ENCODE assay signal across 16 mouse cellular contexts in the genomic region with DNA sequence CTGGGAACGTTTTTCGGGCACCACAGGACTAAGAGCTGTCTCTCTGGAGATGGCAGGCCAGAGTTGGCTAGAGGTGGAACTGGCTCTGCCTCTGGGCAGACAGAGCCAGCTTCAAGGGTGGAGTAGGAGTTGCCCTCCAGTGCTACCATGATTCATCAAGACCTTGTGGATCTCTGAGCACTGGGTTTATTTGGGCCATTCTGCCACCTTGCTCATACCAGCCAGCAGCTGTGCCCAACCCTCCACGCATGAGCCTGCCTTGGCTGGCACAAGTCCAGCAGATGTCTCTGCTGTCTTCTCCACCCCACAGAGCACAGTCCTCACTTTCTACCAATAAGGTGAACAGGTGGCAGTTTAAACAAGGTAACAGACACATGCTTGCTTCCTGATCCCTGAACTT. TPM values are rescaled to one million over a fixed set of nuclear protein-coding genes. Genes with fewer than 3 reads are reported as not detected.
DNase-seq lines count a peak whose midpoint lies in the region; ATAC-seq and TF ChIP-seq lines count a peak whose summit lies in the region.
"Had no signal": no experiment of that assay in that cellular context is flagged by ENCODE, and none has a peak within 500 bp of the region (broad histone marks: within the 10 kb centered on the region; RNA-seq: fewer than 3 reads in every experiment).

No protein-coding gene starts in this region.

- H3K4me2 ChIP-seq in heart, embryonic 12.5 days, result no peak overlapping the region
- no peak overlapping the region for H3K4me2 ChIP-seq in liver, embryonic 12.5 days
- H3K4me2 ChIP-seq in myocyte (ENCODE audit: low read depth), result peak overlapping the region; percentile 2
- H3K4me2 ChIP-seq: forebrain, embryonic 12.5 days; hindbrain, embryonic 13.5 days; kidney, embryonic 15.5 days; midbrain, embryonic 13.5 days had no signal

- H3K4me1 ChIP-seq in heart, embryonic 12.5 days (replicated peaks), result peaks cover 16% of the 10 kb centered on the region
- H3K4me1 ChIP-seq in liver, embryonic 12.5 days, result peaks cover 37% of the 10 kb centered on the region
- H3K4me1 ChIP-seq: forebrain, embryonic 12.5 days; hindbrain, embryonic 13.5 days; kidney, embryonic 15.5 days; midbrain, embryonic 13.5 days had no signal

- no peak overlapping the region for H3K4me3 ChIP-seq in heart, embryonic 12.5 days
- H3K4me3 ChIP-seq in liver, embryonic 12.5 days, result no peak overlapping the region
- H3K4me3 ChIP-seq in myocyte, result no peak overlapping the region
- H3K4me3 ChIP-seq: forebrain, embryonic 12.5 days; hindbrain, embryonic 13.5 days; kidney, embryonic 15.5 days; midbrain, embryonic 13.5 days had no signal

- no peaks in the 10 kb centered on the region for H3K79me2 ChIP-seq in myocyte (ENCODE audit: control insufficient read depth, insufficient read depth)

- no peak for DNase-seq in heart, postnatal 36 days
- DNase-seq in adrenal gland, postnatal 10 days, result peak; percentile 67
- DNase-seq in left cerebral cortex, postnatal 25 days (ENCODE audit: low spot score in 2 of 2), result no peak
- DNase-seq in lung, postnatal 4 days, result no peak
- DNase-seq: cerebellum, adult 8-10 months; layer of hippocampus, postnatal 36 days; lung, adult 2 months; lung, postnatal 36 days; right cerebral cortex, adult 18-20 months had no signal

- no peak overlapping the region for H3ac ChIP-seq in myocyte (ENCODE audit: control insufficient read depth, insufficient read length)

- no peak overlapping the region for H3K9ac ChIP-seq in heart, embryonic 12.5 days
- peak overlapping the region; percentile 24; the same call in 1 of the 2 replicates for H3K9ac ChIP-seq in liver, embryonic 12.5 days
- H3K9ac ChIP-seq: forebrain, embryonic 12.5 days; hindbrain, embryonic 13.5 days; kidney, embryonic 15.5 days; midbrain, embryonic 13.5 days had no signal

- ATAC-seq in heart, embryonic 12.5 days (ENCODE audit: insufficient number of reproducible peaks, low FRiP score), result 0 out of 2 replicates have a peak, but pooled peaks have one; percentile 15
- ATAC-seq in liver, embryonic 12.5 days, result peak; percentile 33; the same call in 1 of the 2 replicates
- ATAC-seq: midbrain, embryonic 13.5 days had no signal

- H3K9me3 ChIP-seq in heart, embryonic 12.5 days (replicated peaks), result no peaks in the 10 kb centered on the region
- H3K9me3 ChIP-seq in liver, embryonic 12.5 days (replicated peaks), result no peaks in the 10 kb centered on the region
- H3K9me3 ChIP-seq: forebrain, embryonic 12.5 days; hindbrain, embryonic 13.5 days; kidney, embryonic 15.5 days; midbrain, embryonic 13.5 days had no signal

- TF ChIP-seq POLR2A in myocyte (IDR thresholded peaks at IDR 0.05; ENCODE audit: insufficient read length, low read depth), result no peak

- peaks cover 4% of the 10 kb centered on the region for H3K36me3 ChIP-seq in heart, embryonic 12.5 days
- peaks cover 56% of the 10 kb centered on the region for H3K36me3 ChIP-seq in liver, embryonic 12.5 days
- no peaks in the 10 kb centered on the region for H3K36me3 ChIP-seq in myocyte (ENCODE audit: control insufficient read depth, insufficient read depth)
- H3K36me3 ChIP-seq: kidney, embryonic 15.5 days had no signal

- no peak overlapping the region for H3K27ac ChIP-seq in heart, embryonic 12.5 days (ENCODE audit: poor library complexity, severe bottlenecking)
- H3K27ac ChIP-seq in liver, embryonic 12.5 days, result peak overlapping the region; percentile 51
- H3K27ac ChIP-seq: forebrain, embryonic 12.5 days; hindbrain, embryonic 13.5 days; kidney, embryonic 15.5 days; midbrain, embryonic 13.5 days had no signal

- 68% methylated on average over 3 of the region's 3 CpGs for WGBS in heart, embryonic 12.5 days
- WGBS in liver, embryonic 12.5 days (ENCODE audit: insufficient replicate concordance), result 69% methylated on average over 3 of the region's 3 CpGs

- no peaks in the 10 kb centered on the region for H3K27me3 ChIP-seq in heart, embryonic 12.5 days (replicated peaks)
- H3K27me3 ChIP-seq in liver, embryonic 12.5 days (replicated peaks), result no peaks in the 10 kb centered on the region
- no peaks in the 10 kb centered on the region for H3K27me3 ChIP-seq in myocyte (ENCODE audit: control insufficient read depth, insufficient read depth, insufficient read length)
- H3K27me3 ChIP-seq: forebrain, embryonic 12.5 days; hindbrain, embryonic 13.5 days; kidney, embryonic 15.5 days; midbrain, embryonic 13.5 days had no signal

- intact Hi-C loops in heart, postnatal 36 days (cut with DNase I), result no loop called here
- intact Hi-C loops in left cerebral cortex, postnatal 25 days (cut with DNase I), result no loop called here

TF ChIP-seq in myocyte, 11 proteins besides CTCF, POLR2A, EP300 and RAD21:
- TF ChIP-seq POLR2AphosphoS2 (IDR thresholded peaks at IDR 0.05; ENCODE audit: insufficient read length, low read depth) (no peak), MYOD1 (IDR thresholded peaks at IDR 0.05; ENCODE audit: control insufficient read depth in 1 of 3, insufficient read length in 2 of 3, low read depth in 2 of 3) (peak in 1 of 3 experiments; percentile 29), CEBPB (IDR thresholded peaks at IDR 0.05; ENCODE audit: insufficient read depth, poor library complexity, severe bottlenecking) (no peak), TCF3 (IDR thresholded peaks at IDR 0.05; ENCODE audit: insufficient read length, low read depth) (no peak), REST (IDR thresholded peaks at IDR 0.05; ENCODE audit: insufficient read depth, insufficient read length) (no peak), TCF12 (IDR thresholded peaks at IDR 0.05; ENCODE audit: insufficient read depth, poor library complexity, severe bottlenecking) (no peak), E2F4 (IDR thresholded peaks at IDR 0.05; ENCODE audit: insufficient read depth) (no peak), USF1 (IDR thresholded peaks at IDR 0.05; ENCODE audit: low read depth) (no peak), SRF (IDR thresholded peaks at IDR 0.05; ENCODE audit: control insufficient read depth, insufficient read length, low read depth) (no peak), MAX (IDR thresholded peaks at IDR 0.05; ENCODE audit: low read depth) (no peak), MYOG (IDR thresholded peaks at IDR 0.05; ENCODE audit: control insufficient read depth in 1 of 3, insufficient read depth in 1 of 3, insufficient read length in 2 of 3, low read depth in 2 of 3) (peak in 2 of 3 experiments; percentile 25 to 60)

RNA-seq across cellular contexts. Expression of a gene that starts 18.8 kb away (rescaled TPM):
- polyA plus RNA-seq in heart, embryonic 12.5 days (2016; fragmentation: Nextera tagmentation; extraction: Ambion mirVana), result 1.0 and 1.4 TPM in 2 replicates
- under 1 TPM in 1 of 2 experiments, not detected in 1; 0.58 TPM for total RNA-seq in heart, postnatal 36 days (2021)
- under 1 TPM; 0.27 to 0.42 TPM for total RNA-seq in adrenal gland, postnatal 10 days (2021)
- polyA plus RNA-seq in liver, embryonic 12.5 days (2016; fragmentation: Nextera tagmentation; extraction: Ambion mirVana), result 1.1 and 1.2 TPM in 2 replicates
- polyA plus RNA-seq in myocyte (2012; fragmentation: generic; extraction: Trizol), result 0.16 TPM
- total RNA-seq in left cerebral cortex, postnatal 25 days (2021), result 1 to 10 TPM; 1.1 to 1.2 TPM

RNA-seq across cellular contexts. Expression of a gene that starts 24.3 kb away (rescaled TPM):
- 33.3 and 34.8 TPM in 2 replicates for polyA plus RNA-seq in heart, embryonic 12.5 days (2016; fragmentation: Nextera tagmentation; extraction: Ambion mirVana)
- 10 to 100 TPM; 18.8 to 20.3 TPM for total RNA-seq in heart, postnatal 36 days (2021)
- total RNA-seq in adrenal gland, postnatal 10 days (2021), result 10 to 100 TPM; 27.6 to 34.5 TPM
- 24.1 and 24.6 TPM in 2 replicates for polyA plus RNA-seq in liver, embryonic 12.5 days (2016; fragmentation: Nextera tagmentation; extraction: Ambion mirVana)
- polyA plus RNA-seq in myocyte (2012; fragmentation: generic; extraction: Trizol), result 38.7 TPM
- total RNA-seq in left cerebral cortex, postnatal 25 days (2021), result 10 to 100 TPM; 64.1 to 64.6 TPM

RNA-seq across cellular contexts. Expression of a gene that starts 31.6 kb away (rescaled TPM):
- polyA plus RNA-seq in heart, embryonic 12.5 days (2016; fragmentation: Nextera tagmentation; extraction: Ambion mirVana), result 7.5 and 9.0 TPM in 2 replicates
- total RNA-seq in heart, postnatal 36 days (2021), result 10 to 100 TPM; 27.5 to 29.4 TPM
- total RNA-seq in adrenal gland, postnatal 10 days (2021), result 1 to 10 TPM; 5.9 to 6.3 TPM
- polyA plus RNA-seq in liver, embryonic 12.5 days (2016; fragmentation: Nextera tagmentation; extraction: Ambion mirVana), result 3.2 and 4.1 TPM in 2 replicates
- polyA plus RNA-seq in myocyte (2012; fragmentation: generic; extraction: Trizol), result 0.78 TPM
- 1 to 10 TPM; 3.8 to 4.1 TPM for total RNA-seq in left cerebral cortex, postnatal 25 days (2021)

RNA-seq across cellular contexts. Expression of a gene that starts 41.9 kb away (rescaled TPM):
- polyA plus RNA-seq in heart, embryonic 12.5 days (2016; fragmentation: Nextera tagmentation; extraction: Ambion mirVana), result 3.8 and 4.4 TPM in 2 replicates
- 1 to 10 TPM; 2.9 to 5.5 TPM for total RNA-seq in heart, postnatal 36 days (2021)
- 1 to 10 TPM; 5.5 to 5.7 TPM for total RNA-seq in adrenal gland, postnatal 10 days (2021)
- polyA plus RNA-seq in liver, embryonic 12.5 days (2016; fragmentation: Nextera tagmentation; extraction: Ambion mirVana), result 12.6 and 13.6 TPM in 2 replicates
- 4.4 TPM for polyA plus RNA-seq in myocyte (2012; fragmentation: generic; extraction: Trizol)
- 1 to 10 TPM; 2.1 to 3.9 TPM for total RNA-seq in left cerebral cortex, postnatal 25 days (2021)
